Mouse (Mus musculus): ENCODE data around the gene Ush2a. TPM values are rescaled to one million over a fixed set of nuclear protein-coding genes. Genes with fewer than 3 reads are reported as not detected.

Ush2a gene
- polyA plus RNA-seq, 1 experiment from 2014 or later: 0.14 TPM

DNA sequence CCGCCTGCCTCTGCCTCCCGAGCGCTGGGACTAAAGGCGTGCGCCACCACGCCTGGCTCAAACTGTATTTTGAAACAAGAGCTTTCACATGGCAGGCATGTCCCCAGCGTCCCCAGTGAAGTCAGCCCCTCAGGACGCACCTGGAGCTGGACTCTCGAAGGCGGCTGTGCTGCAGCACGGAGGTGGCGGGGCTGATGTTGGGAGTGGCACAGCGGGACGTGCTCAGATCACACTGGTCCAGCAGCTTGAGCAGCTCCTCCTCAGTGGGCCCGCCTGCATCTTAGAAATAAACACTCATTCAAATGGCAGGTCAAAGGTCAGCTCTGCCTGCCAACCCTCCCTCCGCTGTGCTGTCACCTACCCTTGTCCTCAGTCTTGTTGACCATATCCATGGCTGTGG is 712.1 kb downstream of the Ush2a start:
- no peaks in the 10 kb centered on the region for H3K27me3 ChIP-seq (replicated peaks)
- H3K27ac ChIP-seq: no peak overlapping the region
- no peaks in the 10 kb centered on the region for H3K4me1 ChIP-seq
- H3K9ac ChIP-seq: no peak overlapping the region
- WGBS: 91% methylated on average over 16 of the region's 16 CpGs
- no peaks in the 10 kb centered on the region for H3K9me3 ChIP-seq
- ATAC-seq (ENCODE audit: low FRiP score, low read depth): no peak
- peaks cover 74% of the 10 kb centered on the region for H3K36me3 ChIP-seq
- no peak overlapping the region for H3K4me2 ChIP-seq (replicated peaks)
- H3K4me3 ChIP-seq: no peak overlapping the region

- no peaks in the 10 kb centered on the region for H3K9me3 ChIP-seq
- no peaks in the 10 kb centered on the region for H3K27me3 ChIP-seq (replicated peaks)
- WGBS: 20% methylated on average over 3 of the region's 3 CpGs
- no peak overlapping the region for H3K4me3 ChIP-seq
- no peak overlapping the region for H3K9ac ChIP-seq
- no peak overlapping the region for H3K4me2 ChIP-seq (replicated peaks)
- H3K27ac ChIP-seq: no peak overlapping the region
- no peaks in the 10 kb centered on the region for H3K4me1 ChIP-seq
- no peak for ATAC-seq (ENCODE audit: low FRiP score, low read depth)
- peaks cover 71% of the 10 kb centered on the region for H3K36me3 ChIP-seq
Measured at GRCm38 (mm10) chr1:188980050-188980449, 718.2 kb downstream of the Ush2a start.

DNA sequence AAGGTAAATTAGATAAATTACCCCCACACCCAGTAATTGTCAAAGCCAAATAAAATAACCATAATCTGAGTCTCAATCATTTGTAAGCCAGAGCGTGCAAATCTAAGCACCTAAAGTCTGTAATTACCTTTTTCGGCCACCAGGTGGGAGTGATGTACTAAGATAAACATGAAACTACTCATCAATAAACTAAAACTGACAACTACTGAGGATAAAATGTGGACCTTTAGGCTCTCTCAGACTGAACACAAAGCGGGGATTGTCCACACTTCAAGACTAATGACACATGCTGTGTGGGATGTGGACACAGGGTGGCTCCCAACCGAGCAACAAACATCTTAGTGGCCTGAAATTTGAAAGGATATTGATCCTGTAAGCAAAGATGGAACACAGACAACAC is 731.4 kb downstream of the Ush2a start:
- peaks cover 55% of the 10 kb centered on the region for H3K36me3 ChIP-seq
- H3K4me2 ChIP-seq (replicated peaks): no peak overlapping the region
- no peak overlapping the region for H3K27ac ChIP-seq
- no peaks in the 10 kb centered on the region for H3K4me1 ChIP-seq
- no peak overlapping the region for H3K4me3 ChIP-seq
- 38% methylated on average over 4 of the region's 4 CpGs for WGBS
- H3K27me3 ChIP-seq (replicated peaks): no peaks in the 10 kb centered on the region
- H3K9me3 ChIP-seq: no peaks in the 10 kb centered on the region
- no peak for ATAC-seq (ENCODE audit: low FRiP score, low read depth)
- no peak overlapping the region for H3K9ac ChIP-seq

DNA sequence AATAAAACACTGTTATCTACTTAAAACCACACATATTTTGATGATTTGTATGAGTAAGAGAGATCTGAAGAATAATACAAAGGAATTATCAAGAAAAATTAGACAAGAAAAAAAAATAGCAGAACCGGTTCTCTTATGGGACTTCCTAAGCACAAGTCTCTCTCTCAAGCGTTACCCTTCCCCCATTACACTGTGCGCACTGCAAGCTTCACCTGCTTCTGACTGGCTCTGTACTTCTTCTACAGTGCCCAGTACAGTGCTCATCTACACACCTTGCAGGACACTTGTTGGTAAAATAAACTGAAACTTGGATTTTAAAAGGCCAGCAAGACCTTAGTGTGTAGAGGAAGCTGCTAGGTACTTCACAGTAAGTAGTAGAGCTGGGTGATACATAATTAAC is 736.1 kb downstream of the Ush2a start:
- Histone ChIP-seq H3K36me3 (peaks cover 39% of the 10 kb centered on the region), H3K4me1 (no peaks in the 10 kb centered on the region), H3K4me2 (replicated peaks) (no peak overlapping the region), H3K4me3 (no peak overlapping the region), H3K27ac (no peak overlapping the region), H3K9ac (no peak overlapping the region), H3K27me3 (replicated peaks) (no peaks in the 10 kb centered on the region), H3K9me3 (no peaks in the 10 kb centered on the region)
- no peak for ATAC-seq (ENCODE audit: low FRiP score, low read depth)
- 98% methylated on average over 3 of the region's 3 CpGs for WGBS

DNA sequence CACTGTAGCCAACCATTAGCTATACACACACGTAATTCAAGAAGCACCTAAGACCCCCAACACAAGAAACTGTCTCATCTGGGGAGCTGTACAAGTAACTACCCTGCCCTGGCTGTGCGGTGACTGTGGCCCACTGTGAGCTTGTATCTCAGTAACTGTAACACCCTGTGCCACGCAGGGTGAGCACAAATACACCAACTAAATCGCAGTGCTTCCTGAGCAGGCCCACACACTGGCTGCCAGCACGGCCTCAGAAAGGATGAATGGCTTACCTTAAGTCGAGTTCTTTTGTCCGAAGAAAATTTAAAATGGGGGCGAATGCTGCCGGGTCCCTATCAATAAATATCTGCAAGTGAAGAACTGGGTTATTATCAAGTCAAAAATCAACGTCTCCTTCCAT is 738.2 kb downstream of the Ush2a start:
- Histone ChIP-seq H3K4me2 (replicated peaks) (no peak overlapping the region), H3K27ac (no peak overlapping the region), H3K9ac (no peak overlapping the region), H3K4me1 (peaks cover 6% of the 10 kb centered on the region; the same call in 1 of the 2 replicates), H3K9me3 (no peaks in the 10 kb centered on the region), H3K36me3 (peaks cover 36% of the 10 kb centered on the region), H3K4me3 (no peak overlapping the region), H3K27me3 (replicated peaks) (no peaks in the 10 kb centered on the region)
- no peak for ATAC-seq (ENCODE audit: low FRiP score, low read depth)
- WGBS: 91% methylated on average over 10 of the region's 10 CpGs

- ATAC-seq (ENCODE audit: low FRiP score, low read depth): no peak
- 91% methylated on average over 12 of the region's 12 CpGs for WGBS
- Histone ChIP-seq H3K9ac (no peak overlapping the region), H3K27ac (no peak overlapping the region), H3K4me1 (peaks cover 16% of the 10 kb centered on the region), H3K4me2 (replicated peaks) (no peak overlapping the region), H3K27me3 (replicated peaks) (no peaks in the 10 kb centered on the region), H3K36me3 (peaks cover 19% of the 10 kb centered on the region), H3K9me3 (no peaks in the 10 kb centered on the region), H3K4me3 (no peak overlapping the region)
Measured at GRCm38 (mm10) chr1:189001815-189002214, 740.0 kb downstream of the Ush2a start.

- H3K27me3 ChIP-seq (replicated peaks): no peaks in the 10 kb centered on the region
- peaks cover 20% of the 10 kb centered on the region for H3K4me1 ChIP-seq
- H3K27ac ChIP-seq: no peak overlapping the region
- no peak overlapping the region for H3K9ac ChIP-seq
- 95% methylated on average over 1 of the region's 1 CpGs for WGBS
- no peaks in the 10 kb centered on the region for H3K9me3 ChIP-seq
- ATAC-seq (ENCODE audit: low FRiP score, low read depth): no peak
- peaks cover 4% of the 10 kb centered on the region; the same call in 1 of the 2 replicates for H3K36me3 ChIP-seq
- H3K4me2 ChIP-seq (replicated peaks): no peak overlapping the region
- no peak overlapping the region for H3K4me3 ChIP-seq
Measured at GRCm38 (mm10) chr1:189004774-189005173, 743.0 kb downstream of the Ush2a start.

- no peak for ATAC-seq (ENCODE audit: low FRiP score, low read depth)
- peaks cover 20% of the 10 kb centered on the region for H3K4me1 ChIP-seq
- H3K36me3 ChIP-seq: no peaks in the 10 kb centered on the region
- H3K9ac ChIP-seq: no peak overlapping the region
- WGBS: 64% methylated on average over 5 of the region's 5 CpGs
- H3K4me3 ChIP-seq: no peak overlapping the region
- no peaks in the 10 kb centered on the region for H3K27me3 ChIP-seq (replicated peaks)
- no peaks in the 10 kb centered on the region for H3K9me3 ChIP-seq
- peak overlapping the region; percentile 96 for H3K4me2 ChIP-seq (replicated peaks)
- H3K27ac ChIP-seq: no peak overlapping the region
Measured at GRCm38 (mm10) chr1:189006267-189006666, 744.4 kb downstream of the Ush2a start.

GRCm38 (mm10) chr1:189006826-189007225 is 745.0 kb downstream of the Ush2a start:
- H3K27me3 ChIP-seq (replicated peaks): no peaks in the 10 kb centered on the region
- no peaks in the 10 kb centered on the region for H3K9me3 ChIP-seq
- H3K27ac ChIP-seq: no peak overlapping the region
- H3K4me2 ChIP-seq (replicated peaks): peak overlapping the region; percentile 96
- peaks cover 20% of the 10 kb centered on the region for H3K4me1 ChIP-seq
- peak overlapping the region; percentile 94 for H3K9ac ChIP-seq
- under 1% methylated on average over 7 of the region's 7 CpGs for WGBS
- H3K36me3 ChIP-seq: no peaks in the 10 kb centered on the region
- no peak for ATAC-seq (ENCODE audit: low FRiP score, low read depth)
- H3K4me3 ChIP-seq: peak overlapping the region; percentile 99

DNA sequence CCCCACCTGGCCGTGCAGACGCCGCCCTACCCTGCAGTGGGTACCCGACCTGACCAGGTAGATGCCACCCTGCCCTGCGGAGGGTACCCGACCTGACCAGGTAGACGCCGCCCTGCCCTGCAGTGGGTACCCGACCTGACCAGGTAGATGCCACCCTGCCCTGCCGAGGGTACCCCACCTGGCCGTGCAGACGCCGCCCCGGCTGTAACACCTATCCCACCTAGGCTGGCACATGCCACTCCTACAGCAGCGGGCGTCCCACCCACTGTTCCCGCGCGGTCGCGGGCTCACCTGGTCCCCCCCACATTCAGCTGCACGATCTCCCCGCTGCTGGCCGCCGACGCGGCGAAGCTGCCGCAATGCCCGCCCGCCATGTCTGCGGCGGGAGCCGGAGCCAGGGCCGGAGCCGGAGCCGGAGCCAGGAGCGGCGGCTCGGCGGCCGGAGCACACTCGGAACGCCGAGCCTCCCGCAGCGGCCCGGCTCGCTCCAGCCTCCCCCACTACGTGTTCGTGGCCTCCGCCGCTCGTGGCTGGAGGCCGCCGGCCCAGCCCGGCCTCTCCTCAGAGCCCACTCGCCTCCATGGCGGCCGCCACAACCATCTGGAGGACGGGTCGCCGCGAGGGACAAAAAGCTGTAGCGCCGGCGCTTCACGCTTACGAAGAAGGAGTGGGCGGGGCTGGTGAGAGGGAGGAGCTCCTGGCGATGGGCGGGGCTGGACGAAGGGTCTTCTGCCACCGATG is 745.6 kb downstream of the Ush2a start, which contains the start of gene Kctd3:
Gene Kctd3, minus strand, starts transcription at position 603 of the 741 bp plus-strand sequence.
- peak within 1 kb of the TSS; percentile 99 for H3K4me3 ChIP-seq
- peak within 1 kb of the TSS; percentile 94 for H3K9ac ChIP-seq
- no peaks in the 10 kb centered on the region for H3K9me3 ChIP-seq
- no peaks in the 10 kb centered on the region for H3K27me3 ChIP-seq (replicated peaks)
- ATAC-seq (ENCODE audit: low FRiP score, low read depth): peak; percentile 86
- under 1% methylated on average over 74 of the region's 74 CpGs for WGBS
- 0 out of 2 replicates have a peak within 1 kb of the TSS, but pooled peaks have one; percentile 20 for H3K27ac ChIP-seq
- no peaks in the 10 kb centered on the region for H3K36me3 ChIP-seq
- peak within 1 kb of the TSS; percentile 96 for H3K4me2 ChIP-seq (replicated peaks)
- peaks cover 20% of the 10 kb centered on the region for H3K4me1 ChIP-seq

DNA sequence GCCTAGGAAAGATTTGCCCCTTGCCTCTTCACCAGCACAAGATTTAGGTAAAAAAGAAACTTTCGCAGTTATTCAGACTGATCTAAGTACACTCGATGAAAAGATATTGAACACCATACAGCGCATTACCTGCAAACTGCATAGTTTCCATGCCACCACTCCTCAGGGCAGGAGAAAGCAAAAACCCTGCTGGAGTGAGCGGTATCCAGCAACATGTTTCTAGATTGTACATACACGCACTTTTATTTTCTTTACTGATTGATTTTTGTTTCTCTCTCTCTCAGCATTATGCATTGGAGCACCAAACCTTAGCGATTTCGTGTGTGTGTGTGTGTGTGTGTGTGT is 746.1 kb downstream of the Ush2a start:
- Histone ChIP-seq H3K9me3 (no peaks in the 10 kb centered on the region), H3K4me3 (peak overlapping the region; percentile 99), H3K9ac (no peak overlapping the region), H3K27ac (no peak overlapping the region), H3K36me3 (no peaks in the 10 kb centered on the region), H3K4me2 (replicated peaks) (peak overlapping the region; percentile 96; the same call in 1 of the 2 replicates), H3K27me3 (replicated peaks) (no peaks in the 10 kb centered on the region), H3K4me1 (peaks cover 24% of the 10 kb centered on the region)
- 49% methylated on average over 7 of the region's 7 CpGs for WGBS
- ATAC-seq (ENCODE audit: low FRiP score, low read depth): no peak; the same call in 1 of the 2 replicates

- no peak overlapping the region for H3K27ac ChIP-seq
- H3K4me1 ChIP-seq: peaks cover 29% of the 10 kb centered on the region
Measured at GRCm38 (mm10) chr1:189010671-189011070, 748.8 kb downstream of the Ush2a start.

More at GRCm38 (mm10) chr1:189010671-189011070, 748.8 kb downstream of the Ush2a start:
- Histone ChIP-seq H3K4me2 (replicated peaks) (no peak overlapping the region), H3K9ac (no peak overlapping the region), H3K27me3 (replicated peaks) (0 out of 2 replicates have a peak, but pooled peaks cover 6% of the 10 kb centered on the region), H3K36me3 (no peaks in the 10 kb centered on the region), H3K4me3 (no peak overlapping the region), H3K9me3 (no peaks in the 10 kb centered on the region)
- 91% methylated on average over 4 of the region's 4 CpGs for WGBS
- no peak for ATAC-seq (ENCODE audit: low FRiP score, low read depth)
